Mouse (Mus musculus): ENCODE measurements around the gene Pign. TPM values are rescaled to one million over a fixed set of nuclear protein-coding genes. Genes with fewer than 3 reads are reported as not detected.
A peak's percentile ranks its signal among the peaks of the same experiment; 100 is the strongest.

Pign gene
- polyA plus RNA-seq, 1 experiment from 2014 or later: 13.7 TPM

GRCm38 (mm10) chr1:105588697-105589096 is 74.8 kb downstream of the Pign start:
- H3K4me3 ChIP-seq (ENCODE audit: low read depth, low read length): no peak overlapping the region
- no peak overlapping the region for H3K27ac ChIP-seq (ENCODE audit: low read depth, low read length)
- DNase-seq (ENCODE audit: low spot score) (no peak), ATAC-seq (replicated peaks; ENCODE audit: low FRiP score) (no peak)
- H3K27me3 ChIP-seq (replicated peaks; ENCODE audit: control insufficient read depth, insufficient read depth, low read length): no peaks in the 10 kb centered on the region
- H3K4me1 ChIP-seq (replicated peaks; ENCODE audit: control insufficient read depth, insufficient read depth, low read length): no peaks in the 10 kb centered on the region
- no peaks in the 10 kb centered on the region for H3K9me3 ChIP-seq (ENCODE audit: control insufficient read depth, low read length)
- 88% methylated on average over 5 of the region's 5 CpGs for WGBS
- no peak overlapping the region for H3K4me2 ChIP-seq
- H3K9ac ChIP-seq (ENCODE audit: low read depth, low read length): no peak overlapping the region
- H3K36me3 ChIP-seq (ENCODE audit: control insufficient read depth, insufficient read depth, low read length): peaks cover 2% of the 10 kb centered on the region; the same call in 1 of the 2 replicates

- Histone ChIP-seq H3K9me3 (ENCODE audit: control insufficient read depth, low read length) (no peaks in the 10 kb centered on the region), H3K4me1 (replicated peaks; ENCODE audit: control insufficient read depth, insufficient read depth, low read length) (no peaks in the 10 kb centered on the region), H3K27me3 (replicated peaks; ENCODE audit: control insufficient read depth, insufficient read depth, low read length) (no peaks in the 10 kb centered on the region), H3K27ac (ENCODE audit: low read depth, low read length) (no peak overlapping the region), H3K4me3 (ENCODE audit: low read depth, low read length) (no peak overlapping the region), H3K9ac (ENCODE audit: low read depth, low read length) (no peak overlapping the region), H3K4me2 (no peak overlapping the region), H3K36me3 (ENCODE audit: control insufficient read depth, insufficient read depth, low read length) (peaks cover 6% of the 10 kb centered on the region; the same call in 1 of the 2 replicates)
- DNase-seq (ENCODE audit: low spot score) (no peak), ATAC-seq (replicated peaks; ENCODE audit: low FRiP score) (peak; percentile 61)
- WGBS: 38% methylated on average over 1 of the region's 1 CpGs
Measured at GRCm38 (mm10) chr1:105582800-105583199, 80.7 kb downstream of the Pign start.

- Histone ChIP-seq H3K4me2 (no peak overlapping the region), H3K27ac (ENCODE audit: low read depth, low read length) (no peak overlapping the region), H3K4me1 (replicated peaks; ENCODE audit: control insufficient read depth, insufficient read depth, low read length) (no peaks in the 10 kb centered on the region), H3K9ac (ENCODE audit: low read depth, low read length) (no peak overlapping the region), H3K9me3 (ENCODE audit: control insufficient read depth, low read length) (no peaks in the 10 kb centered on the region), H3K27me3 (replicated peaks; ENCODE audit: control insufficient read depth, insufficient read depth, low read length) (no peaks in the 10 kb centered on the region), H3K36me3 (ENCODE audit: control insufficient read depth, insufficient read depth, low read length) (peaks cover 6% of the 10 kb centered on the region; the same call in 1 of the 2 replicates), H3K4me3 (ENCODE audit: low read depth, low read length) (no peak overlapping the region)
- no peak for ATAC-seq (replicated peaks; ENCODE audit: low FRiP score)
- DNase-seq (ENCODE audit: low spot score): no peak
- 89% methylated on average over 2 of the region's 2 CpGs for WGBS
Measured at GRCm38 (mm10) chr1:105580909-105581308, 82.6 kb downstream of the Pign start.

- WGBS: 91% methylated on average over 3 of the region's 3 CpGs
- H3K4me2 ChIP-seq: no peak overlapping the region
- ATAC-seq (replicated peaks; ENCODE audit: low FRiP score) (no peak), DNase-seq (ENCODE audit: low spot score) (no peak)
- H3K4me3 ChIP-seq (ENCODE audit: low read depth, low read length): no peak overlapping the region
- H3K27me3 ChIP-seq (replicated peaks; ENCODE audit: control insufficient read depth, insufficient read depth, low read length): no peaks in the 10 kb centered on the region
- no peaks in the 10 kb centered on the region for H3K36me3 ChIP-seq (ENCODE audit: control insufficient read depth, insufficient read depth, low read length)
- no peaks in the 10 kb centered on the region for H3K9me3 ChIP-seq (ENCODE audit: control insufficient read depth, low read length)
- no peak overlapping the region for H3K27ac ChIP-seq (ENCODE audit: low read depth, low read length)
- H3K9ac ChIP-seq (ENCODE audit: low read depth, low read length): no peak overlapping the region
- H3K4me1 ChIP-seq (replicated peaks; ENCODE audit: control insufficient read depth, insufficient read depth, low read length): no peaks in the 10 kb centered on the region
Measured at GRCm38 (mm10) chr1:105566051-105566450, 97.4 kb downstream of the Pign start.

- no peaks in the 10 kb centered on the region for H3K27me3 ChIP-seq (replicated peaks; ENCODE audit: control insufficient read depth, insufficient read depth, low read length)
- WGBS: 53% methylated on average over 1 of the region's 1 CpGs
- H3K27ac ChIP-seq (ENCODE audit: low read depth, low read length): no peak overlapping the region
- no peak overlapping the region for H3K4me2 ChIP-seq
- no peaks in the 10 kb centered on the region for H3K9me3 ChIP-seq (ENCODE audit: control insufficient read depth, low read length)
- peak; percentile 81 for ATAC-seq (replicated peaks; ENCODE audit: low FRiP score)
- DNase-seq (ENCODE audit: low spot score): no peak
- H3K4me1 ChIP-seq (replicated peaks; ENCODE audit: control insufficient read depth, insufficient read depth, low read length): no peaks in the 10 kb centered on the region
- no peak overlapping the region for H3K9ac ChIP-seq (ENCODE audit: low read depth, low read length)
- no peak overlapping the region for H3K4me3 ChIP-seq (ENCODE audit: low read depth, low read length)
- H3K36me3 ChIP-seq (ENCODE audit: control insufficient read depth, insufficient read depth, low read length): no peaks in the 10 kb centered on the region
Measured at GRCm38 (mm10) chr1:105564289-105564688, 99.2 kb downstream of the Pign start.

- DNase-seq (ENCODE audit: low spot score): no peak
- no peaks in the 10 kb centered on the region for H3K27me3 ChIP-seq (replicated peaks; ENCODE audit: control insufficient read depth, insufficient read depth, low read length)
Measured at GRCm38 (mm10) chr1:105563821-105564220, 99.7 kb downstream of the Pign start.

GRCm38 (mm10) chr1:105556078-105556477 is 107.4 kb downstream of the Pign start:
- Histone ChIP-seq H3K27me3 (replicated peaks; ENCODE audit: control insufficient read depth, insufficient read depth, low read length) (no peaks in the 10 kb centered on the region), H3K9ac (ENCODE audit: low read depth, low read length) (no peak overlapping the region), H3K4me3 (ENCODE audit: low read depth, low read length) (no peak overlapping the region), H3K27ac (ENCODE audit: low read depth, low read length) (no peak overlapping the region), H3K9me3 (ENCODE audit: control insufficient read depth, low read length) (no peaks in the 10 kb centered on the region), H3K4me1 (replicated peaks; ENCODE audit: control insufficient read depth, insufficient read depth, low read length) (no peaks in the 10 kb centered on the region), H3K36me3 (ENCODE audit: control insufficient read depth, insufficient read depth, low read length) (no peaks in the 10 kb centered on the region), H3K4me2 (no peak overlapping the region)
- DNase-seq (ENCODE audit: low spot score) (no peak), ATAC-seq (replicated peaks; ENCODE audit: low FRiP score) (no peak)

More at GRCm38 (mm10) chr1:105563821-105564220, 99.7 kb downstream of the Pign start:
- ATAC-seq (replicated peaks; ENCODE audit: low FRiP score): peak; percentile 63; the same call in 1 of the 2 replicates
- Histone ChIP-seq H3K4me1 (replicated peaks; ENCODE audit: control insufficient read depth, insufficient read depth, low read length) (no peaks in the 10 kb centered on the region), H3K4me3 (ENCODE audit: low read depth, low read length) (no peak overlapping the region), H3K36me3 (ENCODE audit: control insufficient read depth, insufficient read depth, low read length) (no peaks in the 10 kb centered on the region), H3K9ac (ENCODE audit: low read depth, low read length) (no peak overlapping the region), H3K4me2 (no peak overlapping the region), H3K9me3 (ENCODE audit: control insufficient read depth, low read length) (no peaks in the 10 kb centered on the region), H3K27ac (ENCODE audit: low read depth, low read length) (no peak overlapping the region)
- WGBS: 84% methylated on average over 2 of the region's 2 CpGs

GRCm38 (mm10) chr1:105555192-105555718 is 108.2 kb downstream of the Pign start:
- Histone ChIP-seq H3K9me3 (ENCODE audit: control insufficient read depth, low read length) (no peaks in the 10 kb centered on the region), H3K4me1 (replicated peaks; ENCODE audit: control insufficient read depth, insufficient read depth, low read length) (no peaks in the 10 kb centered on the region), H3K4me2 (no peak overlapping the region), H3K36me3 (ENCODE audit: control insufficient read depth, insufficient read depth, low read length) (no peaks in the 10 kb centered on the region), H3K27me3 (replicated peaks; ENCODE audit: control insufficient read depth, insufficient read depth, low read length) (no peaks in the 10 kb centered on the region), H3K4me3 (ENCODE audit: low read depth, low read length) (no peak overlapping the region), H3K9ac (ENCODE audit: low read depth, low read length) (no peak overlapping the region), H3K27ac (ENCODE audit: low read depth, low read length) (no peak overlapping the region)
- 26% methylated on average over 1 of the region's 1 CpGs for WGBS
- DNase-seq (ENCODE audit: low spot score): no peak
- ATAC-seq (replicated peaks; ENCODE audit: low FRiP score): no peak

GRCm38 (mm10) chr1:105553130-105553529 is 110.3 kb downstream of the Pign start:
- H3K4me3 ChIP-seq (ENCODE audit: low read depth, low read length): no peak overlapping the region
- H3K4me1 ChIP-seq (replicated peaks; ENCODE audit: control insufficient read depth, insufficient read depth, low read length): no peaks in the 10 kb centered on the region
- DNase-seq (ENCODE audit: low spot score) (no peak), ATAC-seq (replicated peaks; ENCODE audit: low FRiP score) (no peak)
- H3K27me3 ChIP-seq (replicated peaks; ENCODE audit: control insufficient read depth, insufficient read depth, low read length): no peaks in the 10 kb centered on the region
- H3K4me2 ChIP-seq: no peak overlapping the region
- 88% methylated on average over 3 of the region's 3 CpGs for WGBS
- no peaks in the 10 kb centered on the region for H3K36me3 ChIP-seq (ENCODE audit: control insufficient read depth, insufficient read depth, low read length)
- no peak overlapping the region for H3K9ac ChIP-seq (ENCODE audit: low read depth, low read length)
- no peak overlapping the region for H3K27ac ChIP-seq (ENCODE audit: low read depth, low read length)
- H3K9me3 ChIP-seq (ENCODE audit: control insufficient read depth, low read length): no peaks in the 10 kb centered on the region

All from liver, embryonic 11.5 days (tissue).